Mouse (Mus musculus) forebrain, embryonic 14.5 days (tissue): ENCODE measurements around the gene Rbm14. TPM values are rescaled to one million over a fixed set of nuclear protein-coding genes. Genes with fewer than 3 reads are reported as not detected.
"Not testable (repeated sequence)": the region's sequence is repeated elsewhere in the genome, so short reads cannot be mapped to it uniquely, and the experiment has no call there.

ENCODE experiments used
- ATAC-seq: fragments of 200-750 bp; cut with Nextera tagmentation; 2 replicates; pipeline ENCODE4 v1.8.0; 2017; ENCODE audit warnings: mild to moderate bottlenecking, moderate library complexity
- DNase-seq: peaks from one replicate; pipeline ENCODE4 v3.0.0-alpha.2; 2015; ENCODE audit warnings: low spot score
- H3K27ac ChIP-seq: fragments of 300-500 bp; sonication (generic); 2 replicates; pipeline ENCODE4 v1.5.1; 2014; ENCODE audit warnings: low read depth, mild to moderate bottlenecking, control low read depth, low read length, moderate library complexity
- H3K27me3 ChIP-seq: fragments of 300-500 bp; sonication (generic); replicated peaks from 2 replicates; pipeline ENCODE4 v1.6.1; 2014; ENCODE audit warnings: low read length, control low read depth, mixed read lengths; ENCODE audit not compliant: control insufficient read depth, insufficient read depth
- H3K36me3 ChIP-seq: fragments of 300-500 bp; sonication (generic); 2 replicates; pipeline ENCODE4 v1.6.1; 2014; ENCODE audit warnings: low read length, control low read depth; ENCODE audit not compliant: control insufficient read depth, insufficient read depth
- H3K4me1 ChIP-seq: fragments of 300-500 bp; sonication (generic); 2 replicates; pipeline ENCODE4 v1.6.1; 2014; ENCODE audit warnings: antibody characterized with exemption, low read length, control low read depth; ENCODE audit not compliant: control insufficient read depth, insufficient read depth
- H3K4me2 ChIP-seq: fragments of 300-500 bp; sonication (generic); 2 replicates; pipeline ENCODE4 v1.6.1; 2014; ENCODE audit warnings: mild to moderate bottlenecking, control low read depth, low read length
- H3K4me3 ChIP-seq: fragments of 300-500 bp; sonication (generic); 2 replicates; pipeline ENCODE4 v1.5.1; 2014; ENCODE audit warnings: low read depth, low read length, control low read depth
- H3K9ac ChIP-seq: fragments of 300-500 bp; sonication (generic); 2 replicates; pipeline ENCODE4 v1.6.1; 2014; ENCODE audit warnings: mild to moderate bottlenecking, low read length, control low read depth, moderate library complexity
- H3K9me3 ChIP-seq: fragments of 300-500 bp; sonication (generic); replicated peaks from 2 replicates; pipeline ENCODE4 v1.6.1; 2016; ENCODE audit warnings: low read length, control low read depth, mixed read lengths; ENCODE audit not compliant: control insufficient read depth
- WGBS: fragments of 180-500 bp; shearing (Covaris S2); extraction: QIAGEN DNeasy Blood & Tissue Kit; methylation state at CpG from one replicate; pipeline ENCODE4 v1.1.7; 2014; 5-methylcytosine and 5-hydroxymethylcytosine counted together
- polyA plus RNA-seq: library from polyadenylated mRNA; unstranded; fragments of >200 nt; fragmentation: Nextera tagmentation; extraction: Ambion mirVana; gene quantifications from 2 replicates; pipeline ENCODE4 v1.2.1, GENCODE M21; 2014

Rbm14 gene
- polyA plus RNA-seq, 1 experiment from 2014 or later: 69.1 TPM

DNA sequence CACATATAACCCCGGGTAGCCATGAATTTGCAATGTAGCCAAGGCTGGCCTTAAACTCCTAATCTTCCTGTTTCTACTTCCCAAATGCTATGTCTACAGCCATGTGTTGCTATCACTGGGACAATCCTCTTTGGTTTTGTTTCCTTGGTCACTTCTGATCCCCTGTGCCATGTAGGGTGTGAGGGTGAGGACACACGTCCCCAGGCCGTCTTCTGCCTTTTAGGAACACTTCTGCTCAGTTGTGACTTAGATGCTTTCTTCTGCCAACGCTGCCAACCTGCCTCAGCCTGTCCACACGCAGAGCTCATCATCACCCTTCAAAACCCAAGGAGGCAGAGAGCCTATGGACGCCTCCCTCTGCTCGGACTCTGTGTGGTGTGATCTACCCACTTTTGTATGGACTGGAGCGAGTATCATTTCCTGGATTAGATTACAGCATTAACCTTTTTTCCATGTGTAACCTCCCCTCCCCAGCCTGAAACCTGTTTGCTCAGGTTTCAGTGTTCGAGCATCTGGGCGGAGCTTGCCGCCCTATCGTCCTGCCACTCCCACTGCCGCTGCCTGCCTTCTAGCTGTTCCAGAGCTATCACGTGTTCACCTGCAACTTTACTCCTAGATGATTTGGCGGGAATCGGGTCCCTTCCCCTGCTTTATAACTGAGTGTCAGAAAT lies 17.1 kb upstream of the Rbm14 start:
- Histone ChIP-seq H3K4me3 (no peak overlapping the region), H3K9me3 (no peaks in the 10 kb centered on the region), H3K27ac (no peak overlapping the region), H3K4me2 (no peak overlapping the region), H3K4me1 (no peaks in the 10 kb centered on the region), H3K27me3 (no peaks in the 10 kb centered on the region), H3K36me3 (peaks cover 9% of the 10 kb centered on the region; the same call in 1 of the 2 replicates), H3K9ac (no peak overlapping the region)
- 64% methylated on average over 16 of the region's 16 CpGs for WGBS
- ATAC-seq: no peak
- DNase-seq: no peak

GRCm38 (mm10) chr19:4820678-4821303 lies 9.4 kb upstream of the Rbm14 start:
- Histone ChIP-seq H3K9ac (no peak overlapping the region), H3K36me3 (peaks cover 6% of the 10 kb centered on the region; the same call in 1 of the 2 replicates), H3K4me2 (no peak overlapping the region), H3K27me3 (no peaks in the 10 kb centered on the region), H3K4me1 (no peaks in the 10 kb centered on the region), H3K27ac (no peak overlapping the region), H3K9me3 (no peaks in the 10 kb centered on the region), H3K4me3 (no peak overlapping the region)
- WGBS: 62% methylated on average over 5 of the region's 5 CpGs
- 0 out of 2 replicates have a peak, but pooled peaks have one; percentile 54 for ATAC-seq
- peak; percentile 74 for DNase-seq

- no peak overlapping the region for H3K4me3 ChIP-seq
- H3K4me2 ChIP-seq: no peak overlapping the region
- DNase-seq (no peak), ATAC-seq (no peak)
- no peak overlapping the region for H3K9ac ChIP-seq
- H3K27me3 ChIP-seq: no peaks in the 10 kb centered on the region
- H3K4me1 ChIP-seq: peaks cover under 1% of the 10 kb centered on the region; the same call in 1 of the 2 replicates
- H3K9me3 ChIP-seq: 0 out of 2 replicates have a peak, but pooled peaks cover 2% of the 10 kb centered on the region
- H3K36me3 ChIP-seq: no peaks in the 10 kb centered on the region
- no peak overlapping the region for H3K27ac ChIP-seq
- WGBS: 78% methylated on average over 1 of the region's 1 CpGs
Observed at GRCm38 (mm10) chr19:4817182-4817835, 5.9 kb upstream of the Rbm14 start.

DNA sequence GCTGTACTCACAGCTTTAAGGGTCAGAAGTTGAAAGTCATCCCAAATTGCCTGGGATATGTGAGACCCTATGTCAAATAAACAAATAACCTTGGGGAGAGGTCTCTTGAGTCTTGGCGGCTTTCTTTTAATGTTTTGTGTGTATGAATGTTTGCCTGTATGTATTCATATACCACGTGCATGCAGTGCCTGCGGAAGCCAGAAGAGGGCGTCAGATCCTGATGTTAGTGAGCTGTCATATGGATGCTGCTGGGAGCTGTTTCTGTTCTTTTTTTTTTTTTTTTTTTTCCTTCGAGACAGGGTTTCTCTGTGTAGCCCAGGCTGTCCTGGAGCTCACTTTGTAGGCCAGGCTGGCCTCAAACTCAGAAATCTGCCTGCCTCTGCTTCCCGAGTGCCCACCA lies 1.6 kb upstream of the Rbm14 start:
- Histone ChIP-seq H3K9ac (no peak overlapping the region), H3K4me2 (no peak overlapping the region), H3K27me3 (no peaks in the 10 kb centered on the region), H3K4me1 (peaks cover 17% of the 10 kb centered on the region), H3K4me3 (no peak overlapping the region), H3K36me3 (no peaks in the 10 kb centered on the region), H3K9me3 (0 out of 2 replicates have a peak, but pooled peaks cover 2% of the 10 kb centered on the region), H3K27ac (no peak overlapping the region)
- no peak for ATAC-seq
- no peak for DNase-seq
- 72% methylated on average over 6 of the region's 6 CpGs for WGBS

DNA sequence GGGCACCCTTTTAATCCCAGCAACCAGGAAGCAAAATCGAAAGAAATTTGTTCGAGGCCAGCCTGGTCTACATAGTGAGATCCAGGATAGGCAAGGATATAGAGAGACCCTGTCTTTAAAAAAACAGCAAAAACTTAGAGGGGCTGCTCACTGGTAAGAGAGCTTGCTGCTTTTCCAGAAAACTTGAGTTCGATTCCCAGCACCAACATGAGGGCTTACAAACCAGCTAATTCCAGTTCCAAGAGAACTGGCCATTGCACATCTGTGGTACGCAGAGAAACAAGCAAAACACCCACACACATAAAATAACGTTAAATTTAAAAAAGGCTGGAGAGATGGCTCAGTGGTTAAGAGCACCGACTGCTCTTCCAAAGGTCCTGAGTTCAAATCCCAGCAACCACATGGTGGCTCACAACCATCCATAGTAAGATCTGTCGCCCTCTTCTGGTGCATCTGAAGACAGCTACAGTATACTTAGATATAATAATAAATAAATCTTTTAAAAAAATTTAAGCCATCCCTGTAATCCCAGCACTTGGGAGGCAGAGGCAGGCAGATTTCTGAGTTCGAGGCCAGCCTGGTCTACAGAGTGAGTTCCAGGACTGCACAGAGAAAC lies 1.0 kb upstream of the Rbm14 start:
- WGBS: 79% methylated on average over 8 of the region's 8 CpGs
- Histone ChIP-seq H3K4me1 (peaks cover 17% of the 10 kb centered on the region), H3K4me3 (peak overlapping the region; percentile 79), H3K27ac (peak overlapping the region; percentile 86; the same call in 1 of the 2 replicates), H3K4me2 (peak overlapping the region; percentile 88), H3K9ac (peak overlapping the region; percentile 84)
- ATAC-seq, H3K36me3 ChIP-seq, H3K27me3 ChIP-seq, H3K9me3 ChIP-seq, DNase-seq: not testable (repeated sequence)

DNA sequence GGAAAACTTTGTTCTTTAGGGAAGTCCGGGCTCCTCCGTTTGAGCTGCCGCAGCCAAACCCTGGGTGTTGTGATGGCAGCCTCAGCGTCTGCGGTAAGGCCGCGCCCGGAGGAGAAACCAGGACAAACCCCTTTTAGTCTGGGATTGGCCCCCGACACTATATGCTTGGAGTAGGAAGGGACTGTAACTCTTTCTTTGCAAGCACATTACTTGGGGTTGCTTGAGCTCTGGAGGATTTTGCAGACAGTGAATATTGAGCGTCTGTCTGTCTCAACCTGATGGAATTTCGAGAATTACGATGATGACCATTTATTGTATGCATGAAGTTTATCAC lies 442 bp upstream of the Rbm14 start:
- Histone ChIP-seq H3K27me3 (no peaks in the 10 kb centered on the region), H3K4me2 (peak overlapping the region; percentile 88)
- peak; percentile 28 for ATAC-seq

DNA sequence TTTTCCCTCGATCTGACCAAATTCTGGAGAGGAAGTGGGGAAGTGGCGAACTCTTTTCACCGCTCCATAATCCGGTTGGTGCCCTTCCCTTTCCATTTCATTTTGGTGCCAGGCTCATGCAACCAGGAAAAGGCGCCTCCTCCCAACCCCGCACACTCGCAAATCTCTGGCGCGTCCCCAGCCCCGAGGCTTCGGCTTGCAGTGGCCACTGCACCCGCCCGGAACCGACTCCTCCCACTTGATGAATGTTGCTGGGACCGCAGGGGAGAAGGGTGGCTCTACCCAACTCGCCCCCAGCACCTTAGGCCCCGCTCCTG lies 730 bp downstream of the Rbm14 start:
- Histone ChIP-seq H3K4me3 (peak overlapping the region; percentile 79), H3K4me2 (peak overlapping the region; percentile 88), H3K27ac (peak overlapping the region; percentile 87), H3K9me3 (0 out of 2 replicates have a peak, but pooled peaks cover 2% of the 10 kb centered on the region), H3K4me1 (peaks cover 17% of the 10 kb centered on the region), H3K27me3 (no peaks in the 10 kb centered on the region), H3K9ac (peak overlapping the region; percentile 84), H3K36me3 (no peaks in the 10 kb centered on the region)
- no peak for DNase-seq
- ATAC-seq: no peak
- under 1% methylated on average over 17 of the region's 17 CpGs for WGBS

More for the DNA sequence above, 442 bp upstream of the Rbm14 start:
- WGBS: 5% methylated on average over 12 of the region's 12 CpGs
- H3K4me1 ChIP-seq: peaks cover 17% of the 10 kb centered on the region
- peak overlapping the region; percentile 79 for H3K4me3 ChIP-seq
- H3K9ac ChIP-seq: peak overlapping the region; percentile 84
- no peaks in the 10 kb centered on the region for H3K36me3 ChIP-seq
- no peak for DNase-seq
- peak overlapping the region; percentile 86 for H3K27ac ChIP-seq
- 0 out of 2 replicates have a peak, but pooled peaks cover 2% of the 10 kb centered on the region for H3K9me3 ChIP-seq

GRCm38 (mm10) chr19:4810309-4810708 lies 1.1 kb downstream of the Rbm14 start:
- Histone ChIP-seq H3K4me1 (peaks cover 17% of the 10 kb centered on the region), H3K4me3 (peak overlapping the region; percentile 79), H3K9ac (peak overlapping the region; percentile 84), H3K9me3 (0 out of 2 replicates have a peak, but pooled peaks cover under 1% of the 10 kb centered on the region), H3K27me3 (no peaks in the 10 kb centered on the region), H3K27ac (peak overlapping the region; percentile 87; the same call in 1 of the 2 replicates), H3K4me2 (peak overlapping the region; percentile 88), H3K36me3 (no peaks in the 10 kb centered on the region)
- under 1% methylated on average over 14 of the region's 14 CpGs for WGBS
- no peak for ATAC-seq
- no peak for DNase-seq
